Mouse (Mus musculus): ENCODE results near the gene Larp1b.

Larp1b gene

GRCm38 (mm10) chr3:41082885-41083789 is 133.5 kb downstream of the Larp1b start, which contains the start of gene Pgrmc2:
Gene Pgrmc2 (minus strand): TSS chr3:41083046.
- peak; percentile 97 to 98 for DNase-seq (ENCODE audit: low spot score in 2 of 2)

- no peak for DNase-seq (ENCODE audit: low spot score in 2 of 2)
Measured at GRCm38 (mm10) chr3:41083790-41084112, 134.1 kb downstream of the Larp1b start.

- DNase-seq (ENCODE audit: low spot score in 2 of 2) = no peak
Measured at GRCm38 (mm10) chr3:41084421-41084820, 134.8 kb downstream of the Larp1b start.

- DNase-seq (ENCODE audit: low spot score in 2 of 2) = no peak
Measured at GRCm38 (mm10) chr3:41087071-41087470, 137.4 kb downstream of the Larp1b start.

All from heart, adult 9 months (tissue).